Mouse (Mus musculus) liver, embryonic 14.5 days (tissue): Measurements from ENCODE around the gene 4930550C14Rik. TPM values are rescaled to one million over a fixed set of nuclear protein-coding genes. Genes with fewer than 3 reads are reported as not detected.

Experiments used
- ATAC-seq: fragments of 200-750 bp; cut with Nextera tagmentation; 2 replicates; pipeline ENCODE4 v1.8.0; 2017; ENCODE audit warnings: moderate number of reproducible peaks, mild to moderate bottlenecking, moderate library complexity; ENCODE audit not compliant: insufficient read depth
- DNase-seq, 3 experiments: peaks; one replicate each; pipeline ENCODE4 v3.0.0-alpha.2; 2012 to 2013; ENCODE audit warnings: low read depth in 3 of 3, low spot score in 3 of 3
- H3K27ac ChIP-seq: fragments of 300-500 bp; sonication (generic); 2 replicates; pipeline ENCODE4 v1.5.1; 2014; ENCODE audit warnings: moderate library complexity, mild to moderate bottlenecking, control low read depth, inconsistent platforms
- H3K27me3 ChIP-seq: fragments of 300-500 bp; sonication (generic); 2 replicates; pipeline ENCODE4 v1.6.1; 2014; ENCODE audit warnings: mild to moderate bottlenecking, low read length, moderate library complexity; ENCODE audit not compliant: control insufficient read depth, insufficient read depth
- H3K36me3 ChIP-seq: fragments of 300-500 bp; sonication (generic); replicated peaks from 2 replicates; pipeline ENCODE4 v1.6.1; 2014; ENCODE audit warnings: low read depth; ENCODE audit not compliant: control insufficient read depth, insufficient read depth
- H3K4me1 ChIP-seq, 2 experiments: fragments of 200-500 bp in 1 of 2; fragments of 300-500 bp in 1 of 2; sonication (generic) in 1 of 2; replicated peaks; 2 replicates each; pipeline ENCODE4 v1.6.1; 2012 to 2014; ENCODE audit warnings: antibody characterized with exemption in 1 of 2, inconsistent platforms in 1 of 2, low read length in 1 of 2; ENCODE audit not compliant: control insufficient read depth in 2 of 2, insufficient read depth in 2 of 2
- H3K4me2 ChIP-seq: fragments of 300-500 bp; sonication (generic); 2 replicates; pipeline ENCODE4 v1.6.1; 2014; ENCODE audit warnings: low read depth, mild to moderate bottlenecking, control low read depth, moderate library complexity
- H3K4me3 ChIP-seq, 2 experiments: fragments of 200-500 bp in 1 of 2; fragments of 300-500 bp in 1 of 2; sonication (generic) in 1 of 2; 2 replicates each; pipeline ENCODE4 v1.5.1; 2012 to 2014; ENCODE audit warnings: low read depth in 2 of 2, low read length in 2 of 2, mild to moderate bottlenecking in 2 of 2, control low read depth in 1 of 2, inconsistent platforms in 1 of 2, moderate library complexity in 1 of 2; ENCODE audit not compliant: insufficient read depth in 1 of 2
- H3K9ac ChIP-seq: fragments of 300-500 bp; sonication (generic); replicated peaks from 2 replicates; pipeline ENCODE4 v1.6.1; 2014; ENCODE audit warnings: mild to moderate bottlenecking, control low read depth, moderate library complexity
- H3K9me3 ChIP-seq: fragments of 300-500 bp; sonication (generic); 2 replicates; pipeline ENCODE4 v1.6.1; 2016; ENCODE audit warnings: low read length, mixed read lengths; ENCODE audit not compliant: control insufficient read depth
- CTCF ChIP-seq: IDR thresholded peaks from 2 replicates; pipeline ENCODE4 v1.5.1; 2016; ENCODE audit warnings: antibody characterized with exemption, low read depth, control low read depth
- EP300 ChIP-seq: IDR thresholded peaks from 2 replicates; pipeline ENCODE4 v1.6.1; 2016; ENCODE audit warnings: antibody characterized with exemption, low read depth
- WGBS: fragments of 180-500 bp; shearing (Covaris S2); extraction: QIAGEN DNeasy Blood & Tissue Kit; methylation state at CpG from one replicate; pipeline ENCODE4 v1.1.7; 2014; ENCODE audit not compliant: insufficient replicate concordance; 5-methylcytosine and 5-hydroxymethylcytosine counted together
- polyA plus RNA-seq, 2 experiments: library from polyadenylated mRNA; depleted of rRNA in 1 of 2; stranded (reverse) in 1 of 2; unstranded in 1 of 2; fragments of >200 nt; fragmentation: Nextera tagmentation in 1 of 2; extraction: Ambion mirVana in 1 of 2; gene quantifications; 2 replicates each; pipeline versions ENCODE4 v1.2.1 to v1.2.3; 2012 to 2014

The 4930550C14Rik gene
- polyA plus RNA-seq, 2 experiments = 0.64 to 0.86 TPM

DNA sequence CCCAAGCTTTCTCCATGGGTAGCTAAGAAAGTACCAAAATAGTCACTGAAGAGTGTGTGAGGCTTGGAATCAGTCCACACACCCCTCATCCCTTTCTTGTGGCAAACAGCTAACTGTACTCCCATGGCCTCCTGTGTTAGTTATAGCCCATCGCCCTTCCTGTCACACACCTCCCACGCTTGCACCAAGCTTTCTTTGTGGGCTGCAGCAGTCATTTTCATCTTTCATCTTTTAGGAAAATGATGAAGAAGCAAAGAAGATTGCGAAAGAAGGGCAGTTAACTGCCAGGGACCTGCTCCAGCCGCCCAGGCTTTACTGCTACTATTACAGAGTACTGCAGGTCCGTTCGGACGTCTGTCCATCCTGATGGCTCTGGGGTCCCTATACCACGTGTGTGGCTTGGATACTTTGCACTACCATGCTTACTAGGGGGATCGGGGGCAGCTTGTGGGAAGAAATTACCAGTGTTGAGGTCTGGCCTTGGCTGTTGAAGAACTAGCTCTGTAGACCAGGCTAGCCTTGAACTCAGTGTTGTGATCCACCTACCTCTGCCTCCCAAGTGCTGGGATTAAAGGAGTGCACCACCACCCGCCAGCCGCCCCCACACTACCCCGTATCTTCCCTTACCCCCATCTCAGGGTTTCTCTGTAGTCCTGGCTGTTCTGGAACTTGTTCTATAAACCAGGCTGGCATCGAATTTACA is 4.3 kb upstream of the 4930550C14Rik start:
- TF ChIP-seq EP300 (no peak), CTCF (no peak)
- WGBS = 60% methylated on average over 13 of the region's 13 CpGs
- no peak for ATAC-seq
- Histone ChIP-seq H3K27me3 (no peaks in the 10 kb centered on the region), H3K9ac (no peak overlapping the region), H3K27ac (no peak overlapping the region), H3K4me1 (0 out of 4 replicates have a peak, but pooled peaks cover 0 to 2% of the 10 kb centered on the region in 2 experiments), H3K4me2 (no peak overlapping the region), H3K9me3 (no peaks in the 10 kb centered on the region), H3K4me3 (no peak overlapping the region), H3K36me3 (no peaks in the 10 kb centered on the region)
- DNase-seq = no peak

DNA sequence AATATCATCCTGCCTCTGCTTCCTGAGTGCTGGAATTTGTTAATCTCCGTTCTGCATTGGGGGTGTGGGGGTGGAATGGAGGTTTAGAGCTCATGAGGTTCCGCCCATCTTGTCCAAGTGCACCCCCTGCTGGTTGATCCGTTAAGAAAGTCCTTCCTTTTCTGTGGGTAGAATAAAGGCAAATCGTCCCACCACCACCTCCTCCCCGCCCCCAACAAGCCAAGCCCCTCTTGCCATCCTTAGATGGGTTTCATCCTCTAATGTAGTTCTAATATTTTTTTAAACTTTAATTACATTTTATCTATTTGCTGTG is 3.8 kb upstream of the 4930550C14Rik start:
- Histone ChIP-seq H3K9ac (no peak overlapping the region), H3K27me3 (no peaks in the 10 kb centered on the region), H3K4me1 (0 out of 4 replicates have a peak, but pooled peaks cover 0 to 2% of the 10 kb centered on the region in 2 experiments), H3K36me3 (no peaks in the 10 kb centered on the region), H3K4me3 (no peak overlapping the region), H3K27ac (no peak overlapping the region), H3K4me2 (no peak overlapping the region), H3K9me3 (no peaks in the 10 kb centered on the region)
- TF ChIP-seq CTCF (peak; percentile 77), EP300 (no peak)
- no peak for ATAC-seq
- DNase-seq = peak; percentile 35 to 54 (median 42)
- WGBS = 6% methylated on average over 5 of the region's 5 CpGs

DNA sequence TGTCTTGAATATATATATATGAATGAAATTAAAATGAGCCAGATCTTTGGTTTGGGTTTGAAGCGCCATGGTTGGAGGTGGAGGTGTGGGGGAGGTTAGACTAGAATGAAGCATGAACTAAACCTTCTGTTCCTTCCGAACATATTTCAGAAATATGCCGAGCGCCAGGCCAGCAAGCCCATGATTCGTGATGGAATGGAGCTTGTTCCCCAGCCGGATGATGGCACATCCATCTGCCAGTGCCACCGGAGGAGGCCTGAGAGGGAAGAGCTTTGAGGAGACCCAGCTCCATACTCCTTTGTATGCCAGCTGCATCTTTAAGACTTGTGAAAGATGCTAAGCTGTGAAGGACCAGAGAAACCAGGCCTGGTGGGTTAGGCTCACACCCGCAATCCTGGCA is 2.6 kb upstream of the 4930550C14Rik start:
- no peaks in the 10 kb centered on the region for H3K9me3 ChIP-seq
- no peak overlapping the region for H3K4me3 ChIP-seq
- H3K9ac ChIP-seq = no peak overlapping the region
- no peak for TF ChIP-seq EP300
- TF ChIP-seq CTCF = no peak
- ATAC-seq = no peak
- H3K4me2 ChIP-seq = no peak overlapping the region
- H3K27ac ChIP-seq = no peak overlapping the region
- WGBS = 80% methylated on average over 8 of the region's 8 CpGs
- H3K4me1 ChIP-seq = peaks cover 0 to 2% of the 10 kb centered on the region in 2 experiments; a peak in 1 of 4 replicates
- no peaks in the 10 kb centered on the region for H3K27me3 ChIP-seq
- DNase-seq = no peak
- H3K36me3 ChIP-seq = no peaks in the 10 kb centered on the region

DNA sequence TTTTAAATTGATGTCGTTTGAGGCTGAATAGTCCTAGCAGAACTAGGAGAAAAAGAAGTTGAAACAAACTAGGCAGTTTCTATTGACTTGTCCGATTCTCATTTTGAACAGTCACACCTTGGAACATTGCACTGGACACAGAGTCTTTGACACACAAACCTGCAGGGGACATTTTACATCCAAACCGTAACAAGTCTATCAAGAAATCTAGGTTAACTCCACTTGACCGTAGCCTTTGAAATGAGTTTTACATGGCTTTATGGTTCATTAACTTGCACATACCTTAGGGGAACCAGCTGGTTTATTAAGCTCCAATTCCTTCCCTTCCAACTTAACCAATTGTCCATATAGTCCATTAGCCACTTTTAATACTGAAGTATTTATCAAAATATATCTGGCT is 1.4 kb upstream of the 4930550C14Rik start:
- Histone ChIP-seq H3K27ac (no peak overlapping the region), H3K27me3 (no peaks in the 10 kb centered on the region), H3K36me3 (no peaks in the 10 kb centered on the region), H3K4me1 (peaks cover 0 to 9% of the 10 kb centered on the region in 2 experiments; a peak in 2 of 4 replicates), H3K9ac (no peak overlapping the region), H3K9me3 (no peaks in the 10 kb centered on the region), H3K4me2 (no peak overlapping the region), H3K4me3 (no peak overlapping the region)
- 78% methylated on average over 4 of the region's 4 CpGs for WGBS
- DNase-seq = no peak
- no peak for ATAC-seq
- TF ChIP-seq CTCF (no peak), EP300 (no peak)

DNA sequence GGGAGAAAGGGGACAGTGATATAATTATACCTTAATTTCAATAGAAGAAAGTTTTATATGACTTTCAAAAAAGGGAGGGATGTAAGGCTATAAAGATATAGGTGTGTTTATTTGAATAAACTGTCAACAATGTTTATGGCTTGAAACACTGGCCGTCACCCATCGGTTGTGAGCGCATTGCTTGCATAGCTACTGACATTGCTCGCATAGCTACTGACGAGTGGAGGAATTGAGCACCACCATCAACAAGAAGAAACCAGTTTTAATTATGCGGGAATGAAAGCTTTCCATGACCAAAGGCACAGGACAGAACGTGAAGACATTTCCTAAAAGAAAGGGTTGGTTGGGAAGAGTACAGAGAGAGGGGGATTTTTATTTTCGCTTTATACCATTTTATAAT is 979 bp upstream of the 4930550C14Rik start:
- 77% methylated on average over 8 of the region's 8 CpGs for WGBS
- H3K4me3 ChIP-seq = no peak overlapping the region
- DNase-seq (no peak), ATAC-seq (no peak)
- H3K36me3 ChIP-seq = no peaks in the 10 kb centered on the region
- TF ChIP-seq EP300 (no peak), CTCF (no peak)
- no peaks in the 10 kb centered on the region for H3K27me3 ChIP-seq
- H3K9ac ChIP-seq = no peak overlapping the region
- no peaks in the 10 kb centered on the region for H3K9me3 ChIP-seq
- H3K27ac ChIP-seq = no peak overlapping the region
- peaks cover 0 to 9% of the 10 kb centered on the region in 2 experiments; a peak in 2 of 4 replicates for H3K4me1 ChIP-seq
- H3K4me2 ChIP-seq = no peak overlapping the region
